Mouse (Mus musculus) layer of hippocampus, adult 11-12 months (tissue): ENCODE data around the gene Slc4a5.

Experiments used
- DNase-seq: peaks from one replicate; pipeline ENCODE4 v3.0.0; 2022; ENCODE audit warnings: low spot score

The Slc4a5 gene

DNA sequence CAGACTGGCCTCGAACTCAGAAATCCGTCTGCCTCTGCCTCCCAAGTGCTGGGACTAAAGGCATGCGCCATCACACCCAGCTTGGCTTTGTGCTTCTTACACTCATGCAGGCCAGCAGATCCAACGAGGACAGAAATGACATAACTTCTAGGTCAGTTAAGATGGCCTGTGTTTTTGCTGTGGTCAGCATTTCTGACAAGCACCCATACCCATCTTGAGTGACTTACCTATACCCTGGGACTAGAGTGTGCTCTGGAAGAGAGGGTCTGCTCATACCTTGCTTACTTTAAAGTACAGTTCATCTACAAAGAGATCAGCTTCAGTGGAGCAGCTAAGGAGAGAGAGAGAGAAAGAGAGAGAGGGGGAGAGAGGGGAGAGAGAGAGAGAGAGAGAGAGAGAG is 13.7 kb downstream of the Slc4a5 start:
- no peak for DNase-seq

DNA sequence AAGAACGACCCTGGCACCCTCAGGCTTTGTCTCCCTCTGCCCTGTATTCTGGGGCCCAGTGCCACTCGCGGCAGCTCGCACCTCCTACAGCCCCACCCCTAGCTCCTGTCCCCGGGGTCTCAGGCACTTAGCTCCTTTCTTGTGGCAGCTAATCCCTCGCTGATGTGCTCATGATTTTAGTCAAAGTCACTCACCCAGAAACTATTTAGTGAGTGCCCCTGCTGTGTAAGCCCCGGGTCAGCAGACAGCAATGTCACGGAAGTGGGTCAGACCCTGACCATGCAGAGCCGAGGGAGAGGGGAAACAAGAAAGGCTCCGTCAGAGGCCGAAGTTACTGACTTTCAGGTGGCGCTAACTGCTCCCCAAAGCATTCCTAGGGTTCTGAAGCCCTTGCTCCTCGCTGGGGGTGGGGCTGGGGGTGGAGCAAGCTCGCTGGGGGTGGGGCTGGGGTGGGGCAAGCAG is 14.7 kb downstream of the Slc4a5 start:
- no peak for DNase-seq

DNA sequence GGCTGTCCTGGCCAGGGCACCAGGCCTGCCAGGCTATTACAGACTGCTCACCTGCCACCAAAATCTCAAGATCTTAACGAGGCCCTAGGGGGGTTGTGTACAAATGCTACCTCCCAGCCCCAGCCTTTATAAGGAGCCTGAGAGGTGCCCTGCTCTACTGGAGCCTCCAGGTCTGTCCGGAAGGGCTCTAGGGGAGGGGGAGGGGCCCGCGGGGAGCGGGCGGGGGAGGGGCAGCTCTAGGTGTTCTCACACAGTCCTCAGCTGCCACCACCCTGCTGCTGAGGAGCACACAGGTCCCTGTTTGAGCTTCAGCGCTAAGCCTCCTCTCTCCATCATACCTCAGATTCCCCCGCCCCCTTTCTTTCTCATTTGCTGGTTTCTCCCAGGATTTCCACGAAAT is 17.5 kb downstream of the Slc4a5 start:
- DNase-seq = no peak

DNA sequence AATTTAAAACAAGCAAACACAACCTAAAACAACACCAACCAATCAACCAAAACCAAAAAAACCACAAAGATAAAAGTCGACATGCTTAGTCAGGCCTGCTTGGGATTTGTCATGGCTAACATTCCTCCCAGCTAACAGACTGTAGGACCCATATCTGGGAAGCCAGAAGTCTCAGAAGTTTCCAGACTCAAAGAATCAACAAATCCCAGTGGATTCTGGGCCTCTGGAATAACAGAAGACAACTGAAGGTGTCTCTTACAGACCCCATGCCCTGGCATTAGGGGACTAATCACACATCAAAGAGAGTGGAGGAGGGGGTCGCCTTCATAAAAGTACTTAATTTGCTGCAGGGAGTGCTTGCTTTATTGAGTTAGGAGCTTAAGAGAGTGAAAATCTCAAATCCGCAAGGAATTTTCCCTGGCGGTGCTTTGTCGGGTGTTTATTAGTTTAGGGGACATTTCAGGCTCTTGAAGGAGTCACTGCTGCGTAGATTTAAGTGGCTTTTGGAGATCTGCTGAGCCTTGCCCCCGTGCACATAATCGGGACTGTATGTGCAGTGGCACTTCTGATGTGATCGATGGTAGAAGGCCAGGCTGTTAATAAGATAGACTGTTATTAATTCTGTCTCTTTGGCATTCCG is 24.9 kb downstream of the Slc4a5 start:
- no peak for DNase-seq

DNA sequence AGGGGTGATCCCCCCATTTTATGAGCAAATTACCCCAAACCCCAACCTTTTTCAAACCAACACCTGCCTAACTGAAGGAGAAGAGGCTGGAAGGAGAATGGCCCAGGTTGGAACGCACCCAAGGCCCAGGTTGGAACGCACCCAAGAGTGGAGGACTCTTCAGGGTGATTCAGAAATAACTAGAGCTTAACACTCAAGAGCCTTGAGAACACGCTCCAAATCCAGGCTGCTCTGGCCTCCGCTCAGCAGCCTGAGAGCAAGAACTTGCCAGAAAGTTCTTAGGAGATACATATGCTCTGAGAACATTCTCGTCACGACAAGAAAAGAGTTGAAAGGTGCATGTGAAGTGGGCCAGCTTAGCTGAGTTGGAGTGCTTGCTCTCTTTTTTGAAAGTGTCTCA is 25.5 kb downstream of the Slc4a5 start:
- no peak for DNase-seq

DNA sequence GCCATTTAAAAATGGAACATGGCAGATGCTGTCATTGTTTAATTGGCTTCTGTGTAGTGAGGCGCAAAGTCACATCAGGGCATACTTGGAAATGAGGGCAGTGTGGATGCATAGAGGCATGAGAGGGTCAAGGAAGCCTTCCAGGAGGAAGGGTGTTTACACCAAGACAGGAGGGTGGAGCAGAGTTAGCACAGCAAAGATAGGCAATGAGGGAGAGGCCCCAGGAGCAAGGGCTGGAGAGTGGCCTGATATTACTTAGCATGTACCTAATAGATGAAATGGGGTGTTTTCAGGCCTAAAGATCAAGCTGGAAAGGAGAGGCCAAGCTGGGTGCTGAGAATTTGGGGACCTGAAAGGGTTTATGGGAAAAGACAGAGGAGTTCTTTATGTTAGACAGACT is 26.4 kb downstream of the Slc4a5 start:
- no peak for DNase-seq

DNA sequence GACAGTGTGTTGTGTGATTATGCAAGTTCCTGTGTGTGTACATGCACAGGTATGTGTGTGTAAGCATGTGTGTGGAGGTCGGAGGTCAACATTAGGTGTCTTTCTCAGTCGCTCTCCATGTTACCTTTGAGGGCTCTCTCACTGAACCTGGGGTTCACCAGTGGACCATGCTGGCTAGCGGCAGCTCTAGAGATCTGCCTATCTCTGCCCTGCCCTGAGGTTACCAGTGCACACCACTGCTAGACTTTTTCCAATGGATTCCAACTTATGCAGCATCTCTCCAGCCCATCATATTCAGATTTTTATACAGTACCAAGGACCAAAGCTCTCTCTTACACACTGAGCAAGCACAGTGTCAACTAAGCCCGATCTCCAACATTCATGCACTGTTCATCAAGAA is 27.1 kb downstream of the Slc4a5 start:
- DNase-seq = no peak

DNA sequence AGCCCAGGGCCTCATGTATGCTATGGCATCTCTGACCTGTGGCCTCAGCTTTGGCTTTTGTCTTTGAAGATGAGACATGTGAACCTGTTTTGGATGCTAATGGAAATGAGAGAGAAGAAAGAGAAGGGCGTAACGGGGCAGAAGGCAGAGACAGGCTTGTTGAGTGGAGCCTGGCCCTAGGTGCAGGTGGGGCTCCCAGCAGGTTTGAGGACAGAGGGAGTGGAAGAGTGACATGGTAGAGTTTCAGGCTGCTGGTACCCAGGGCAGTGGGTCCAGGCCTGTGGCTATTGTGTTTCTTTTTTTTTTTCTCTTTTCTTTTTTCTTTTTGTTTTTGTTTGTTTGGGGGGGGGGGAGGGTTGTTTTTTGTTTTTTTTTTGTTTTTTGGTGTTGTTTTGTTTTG is 27.5 kb downstream of the Slc4a5 start:
- DNase-seq = no peak

DNA sequence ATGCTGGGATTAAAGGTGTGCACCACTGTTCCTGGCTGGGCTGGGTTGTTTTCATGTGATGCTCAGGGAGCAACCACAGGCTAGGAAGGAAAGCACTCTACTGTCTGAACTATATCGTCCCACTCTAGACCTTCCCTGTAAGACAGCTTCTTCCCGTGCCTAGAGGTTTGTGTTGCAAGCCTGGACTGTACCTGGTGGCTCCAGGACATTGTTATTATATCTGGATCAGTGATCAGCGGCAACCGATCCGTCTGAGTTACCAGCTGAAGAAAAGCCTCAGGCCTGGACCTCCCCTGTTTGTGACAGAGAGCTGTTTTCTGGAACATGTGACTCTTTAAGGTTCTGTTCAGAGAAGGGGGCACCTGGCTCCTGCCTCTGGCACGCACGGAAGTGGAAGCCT is 34.6 kb downstream of the Slc4a5 start:
- DNase-seq = no peak

DNA sequence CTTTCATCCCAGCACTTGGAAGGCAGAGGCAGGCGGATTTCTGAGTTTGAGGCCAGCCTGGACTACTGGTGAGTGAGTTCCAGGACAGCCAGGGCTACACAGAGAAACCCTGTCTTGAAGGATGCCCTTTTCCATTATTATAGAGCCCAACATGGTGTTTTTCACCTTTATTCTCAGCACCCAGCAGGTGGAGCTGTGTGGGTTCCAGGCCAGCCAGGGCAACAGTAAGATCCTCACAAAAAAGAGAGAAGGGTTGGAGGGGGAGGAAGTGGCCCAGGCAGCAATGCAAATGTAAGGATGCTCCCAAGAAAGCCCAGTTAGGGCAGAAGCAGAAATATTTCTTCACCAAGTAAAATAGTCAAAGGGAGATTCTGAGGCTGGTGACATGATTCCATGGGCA is 44.9 kb downstream of the Slc4a5 start:
- DNase-seq = no peak

DNA sequence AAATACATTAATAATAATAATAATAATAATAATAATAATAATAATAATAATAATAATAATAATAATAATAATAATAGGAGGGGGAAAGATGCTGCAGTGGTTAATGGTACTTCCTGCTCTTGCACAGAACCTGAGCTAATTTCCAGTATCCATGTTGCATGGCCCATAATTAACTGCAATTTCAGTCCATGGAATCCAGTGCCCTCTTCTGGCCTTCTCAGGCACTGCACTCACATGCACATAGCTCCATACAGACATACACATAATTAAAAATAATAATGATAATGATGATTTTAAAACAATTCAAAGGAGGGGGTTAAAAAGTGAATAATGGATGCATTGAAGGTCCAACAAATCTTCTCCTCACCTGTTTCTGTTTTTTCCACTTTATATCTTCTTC is 45.6 kb downstream of the Slc4a5 start:
- DNase-seq = no peak

DNA sequence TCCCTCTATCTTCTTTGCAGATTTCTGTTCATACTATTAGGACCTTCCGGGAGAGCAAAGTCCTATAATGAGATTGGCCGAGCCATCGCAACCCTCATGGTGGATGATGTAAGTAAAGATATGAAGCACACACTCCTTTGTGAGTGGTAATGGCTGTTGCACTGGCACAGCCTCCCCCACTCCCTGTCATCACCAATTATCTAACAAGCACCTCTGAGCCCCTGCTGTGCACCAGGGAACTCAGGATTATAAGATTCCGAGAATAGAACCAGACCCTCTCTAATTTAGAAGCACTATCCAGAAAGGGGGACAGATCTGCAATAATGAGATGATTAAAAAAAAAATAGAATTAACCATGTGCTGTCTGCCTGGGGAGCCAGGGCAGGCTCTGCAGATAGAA is 46.0 kb downstream of the Slc4a5 start:
- DNase-seq = no peak

DNA sequence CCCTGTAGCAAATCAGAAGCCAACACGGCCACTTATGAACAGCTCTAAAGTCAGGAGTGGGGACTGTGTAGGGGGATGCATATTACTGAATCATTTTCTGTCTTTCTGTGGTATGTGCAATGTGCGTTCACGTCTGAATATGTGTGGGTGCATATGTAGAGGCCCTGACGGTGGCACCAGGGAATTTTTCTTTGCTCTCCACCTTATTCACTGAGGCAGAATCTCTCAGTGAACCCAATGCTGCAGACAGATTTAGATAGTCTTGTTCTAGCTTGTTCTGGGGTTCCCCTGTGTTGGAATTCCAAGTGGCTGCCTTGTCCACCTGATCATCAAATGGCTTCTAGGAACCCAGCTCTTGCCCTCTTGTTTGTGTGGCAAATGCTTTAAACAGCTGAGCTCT is 48.0 kb downstream of the Slc4a5 start:
- no peak for DNase-seq

DNA sequence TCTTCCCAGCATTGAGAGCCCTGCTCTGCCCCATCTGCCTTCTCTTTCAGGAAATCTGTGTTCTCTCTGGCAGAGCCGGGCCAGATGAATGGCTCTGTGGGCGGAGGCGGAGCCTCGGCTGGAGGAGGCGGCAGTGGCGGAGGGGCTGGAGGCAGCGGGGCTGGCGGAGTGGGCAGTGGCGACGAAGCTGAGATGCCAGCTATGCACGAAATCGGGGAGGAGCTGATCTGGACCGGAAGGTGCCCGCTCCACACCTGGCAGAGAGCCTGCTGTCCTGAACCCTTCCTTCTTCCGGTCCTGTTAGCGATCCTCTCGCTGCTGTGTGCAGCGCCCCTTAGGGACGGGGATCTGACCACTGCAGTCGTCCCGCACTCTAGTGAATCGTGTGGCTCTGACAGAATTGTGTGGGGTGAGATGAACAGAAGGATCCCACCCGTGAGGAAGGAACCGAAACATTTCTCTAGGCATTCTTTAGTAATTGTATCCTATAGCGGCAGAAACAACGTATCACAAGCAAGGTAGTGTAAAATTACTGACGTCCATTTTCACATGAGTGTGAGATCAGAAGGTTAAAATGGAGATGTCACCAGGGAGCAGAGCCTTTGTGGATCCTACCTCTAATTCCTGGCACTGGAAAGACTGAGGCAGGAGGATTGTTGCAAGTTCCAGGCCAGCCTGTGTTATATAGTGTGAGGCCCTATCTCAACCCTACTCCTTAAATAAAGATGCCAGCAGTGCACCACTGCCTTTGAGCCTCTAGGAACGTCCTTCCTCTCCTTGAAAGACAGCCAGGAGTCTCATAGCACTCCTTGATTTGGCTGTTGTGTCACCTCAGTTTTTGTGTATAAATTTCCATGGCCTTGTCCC is 48.7 kb downstream of the Slc4a5 start:
- DNase-seq = peak; percentile 89

DNA sequence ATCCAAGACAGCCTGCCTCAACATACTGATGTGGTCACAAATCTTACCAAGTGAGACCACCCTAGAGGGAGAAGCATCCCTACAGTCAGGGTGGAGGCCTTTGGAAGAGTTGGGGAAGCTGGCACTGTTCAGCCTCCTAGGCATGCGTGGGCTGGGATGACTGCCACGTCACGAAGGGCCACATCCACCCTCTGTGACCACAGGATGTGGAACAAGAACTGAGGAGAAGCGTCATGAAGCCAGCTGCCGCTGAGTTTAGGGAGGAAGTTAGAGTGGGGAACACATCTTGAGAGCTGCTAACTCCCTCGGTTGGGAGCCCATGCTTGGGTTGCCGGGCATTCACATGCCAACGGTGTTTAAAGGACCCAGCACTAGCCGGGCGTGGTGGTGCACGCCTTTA is 54.1 kb downstream of the Slc4a5 start:
- DNase-seq = no peak

DNA sequence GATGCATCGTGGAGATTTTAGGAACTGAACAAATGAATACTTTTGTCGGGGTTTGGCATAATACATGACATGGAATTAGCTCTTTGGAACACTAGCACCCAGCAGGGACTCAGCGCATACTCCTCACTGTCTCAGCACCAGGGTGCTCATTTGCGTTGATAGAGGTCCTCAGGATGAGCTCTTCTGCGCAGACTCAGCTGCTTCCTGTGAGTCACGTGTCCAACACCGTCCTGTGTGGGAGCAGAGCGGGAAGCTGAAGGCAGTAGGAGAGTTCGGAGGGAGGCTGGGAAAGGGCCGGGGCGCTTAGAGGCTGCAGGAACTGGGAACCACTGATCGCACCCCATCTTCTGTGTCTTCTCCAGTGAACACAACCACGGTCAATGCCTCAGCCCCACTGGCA is 57.5 kb downstream of the Slc4a5 start:
- DNase-seq = no peak

DNA sequence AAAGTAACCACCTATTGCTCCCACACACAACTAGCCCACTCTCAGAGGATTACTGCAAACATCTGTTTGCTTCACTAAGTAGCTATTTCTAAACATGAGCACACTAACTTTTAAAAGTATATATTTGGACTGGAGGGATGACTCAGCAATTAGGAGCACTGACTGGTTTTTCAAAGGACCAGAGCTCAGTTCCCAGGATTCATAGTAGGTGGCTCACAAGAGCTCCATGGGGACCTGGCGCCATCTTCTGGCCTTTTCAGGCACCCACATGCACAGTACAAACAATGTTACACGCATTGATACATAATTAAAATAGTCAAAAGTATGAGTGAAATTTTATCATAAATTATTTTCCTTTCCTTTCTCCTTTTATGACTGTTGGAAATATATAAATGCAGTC is 59.3 kb downstream of the Slc4a5 start:
- DNase-seq = no peak

DNA sequence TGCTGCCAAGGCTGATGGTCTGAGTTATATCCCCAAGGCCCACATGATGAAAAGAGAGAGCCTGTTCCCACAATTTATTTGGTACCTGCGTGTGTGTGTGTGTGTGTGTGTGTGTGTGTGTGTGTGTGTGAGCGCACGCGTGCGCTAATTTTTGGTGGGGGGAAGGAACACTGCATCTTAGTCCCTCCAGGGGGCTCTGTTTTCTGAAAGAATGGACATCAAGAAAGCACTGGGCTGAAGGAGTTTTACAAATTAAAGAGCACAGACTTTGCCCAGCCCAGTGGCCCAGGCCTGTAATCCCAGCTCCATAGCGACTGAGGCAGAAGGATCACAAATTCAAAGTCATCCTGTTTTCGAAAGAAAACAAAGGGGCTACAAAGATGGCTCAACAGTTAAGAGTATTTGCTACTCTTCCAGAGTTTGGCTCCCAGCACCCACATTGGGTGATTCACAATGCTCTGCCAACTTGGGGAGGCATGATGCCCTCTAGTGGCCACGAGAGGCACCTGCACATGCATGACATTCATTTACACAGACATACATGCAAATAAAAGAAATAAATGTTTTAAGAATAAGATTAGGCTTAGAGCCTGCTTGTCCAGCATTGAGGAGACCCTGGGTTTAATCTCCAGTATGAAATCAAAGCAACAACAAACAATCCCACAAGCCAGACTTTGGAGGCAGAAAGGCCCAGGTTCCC is 60.8 kb downstream of the Slc4a5 start:
- no peak for DNase-seq

DNA sequence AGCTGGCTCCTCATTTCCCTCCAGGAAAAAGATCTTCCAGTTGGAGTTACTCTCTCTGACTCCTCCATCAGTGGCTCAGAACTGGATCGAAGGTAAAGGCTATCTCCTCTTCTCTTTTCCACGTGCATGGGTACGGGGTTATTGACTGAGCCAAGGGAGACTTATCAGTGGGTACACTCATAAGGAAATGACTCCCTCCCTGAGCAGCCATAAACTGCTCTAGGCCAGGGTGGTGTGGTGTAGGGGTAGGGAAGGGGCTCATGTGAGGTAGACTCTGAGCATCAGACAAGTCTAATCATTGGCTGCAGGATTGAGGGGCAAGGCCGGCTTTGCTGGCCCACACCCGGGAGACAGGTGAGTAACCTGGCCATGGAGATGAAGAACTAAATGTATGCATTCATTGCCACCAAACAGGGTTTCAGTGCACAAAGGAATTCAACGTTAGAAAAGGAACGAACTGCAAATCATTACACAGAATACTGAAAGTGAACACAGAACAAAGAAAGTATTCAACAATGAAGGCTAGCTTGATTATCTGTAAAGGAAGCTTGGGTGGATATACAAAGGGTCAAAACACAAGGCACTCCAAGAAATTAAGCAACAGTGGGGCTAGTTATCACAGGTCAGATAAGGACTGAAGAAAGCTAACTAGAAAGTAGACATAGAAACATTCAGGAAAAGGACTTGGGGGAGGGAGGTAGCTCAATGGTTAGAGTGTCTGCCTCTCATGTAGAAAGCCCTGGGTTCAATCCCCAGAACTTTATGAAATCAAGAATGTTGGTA is 81.0 kb downstream of the Slc4a5 start:
- DNase-seq = no peak

DNA sequence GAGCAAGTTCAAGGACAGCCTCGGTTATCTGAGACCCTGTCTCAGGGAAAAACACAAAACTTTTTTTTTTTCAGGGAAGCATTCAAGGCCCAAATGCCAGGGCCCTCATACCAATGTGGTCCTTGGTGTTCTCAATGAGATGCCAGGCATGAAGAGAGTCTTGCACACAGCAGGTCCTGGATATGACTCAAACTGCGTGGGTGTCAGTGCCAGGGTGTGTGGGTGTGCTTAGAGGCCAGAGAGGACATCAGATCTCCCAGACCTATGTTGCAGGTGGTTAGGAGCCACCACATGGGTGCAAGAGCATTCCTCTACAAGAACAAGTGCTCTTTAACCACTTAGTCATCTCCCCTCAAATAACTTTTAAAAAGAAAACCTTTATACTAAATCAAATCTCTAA is 81.7 kb downstream of the Slc4a5 start:
- DNase-seq = no peak

DNA sequence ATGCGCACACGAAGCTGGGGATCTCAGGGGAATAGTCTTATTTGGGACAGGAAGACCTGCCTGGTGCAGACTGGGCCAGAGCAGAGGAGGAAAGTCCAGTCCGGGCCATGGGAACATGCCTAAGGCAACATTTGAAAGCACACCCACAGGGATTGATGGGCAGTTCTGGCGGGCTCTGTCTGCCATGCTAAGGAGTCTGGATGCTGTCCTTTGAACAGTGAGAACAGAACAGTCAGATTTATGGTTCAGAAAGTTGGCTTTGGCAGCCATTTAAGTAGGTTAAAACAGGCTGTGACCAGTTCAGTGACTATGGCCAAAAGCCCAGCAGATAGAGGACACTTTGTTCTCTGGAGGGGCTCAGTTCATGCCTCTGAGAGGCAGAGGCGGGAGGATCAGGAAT is 82.6 kb downstream of the Slc4a5 start:
- DNase-seq = no peak

DNA sequence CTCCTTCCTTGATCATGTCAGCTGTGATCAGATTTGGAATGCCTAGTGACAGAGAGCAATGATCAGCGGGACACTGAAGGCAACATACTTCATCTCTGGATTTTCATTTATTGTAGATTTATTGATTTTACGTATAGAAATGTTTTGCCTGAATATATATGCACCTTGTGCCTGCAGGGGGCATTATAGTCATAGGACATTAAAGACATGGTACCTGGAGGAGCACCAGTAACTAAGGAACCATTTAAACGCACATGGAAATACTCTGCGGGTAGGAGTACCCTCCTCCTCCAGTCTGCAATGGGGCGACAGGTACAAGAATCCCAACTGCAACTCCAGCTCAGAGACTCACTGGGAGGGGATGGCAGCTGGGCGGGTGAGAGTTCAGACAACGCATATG is 89.4 kb downstream of the Slc4a5 start:
- no peak for DNase-seq
